Mouse (Mus musculus) ovary, adult 2 months (tissue): ENCODE data around the gene Nkapd1. TPM values are rescaled to one million over a fixed set of nuclear protein-coding genes. Genes with fewer than 3 reads are reported as not detected.

ENCODE experiments used
- polyA plus RNA-seq: library from polyadenylated mRNA; depleted of rRNA; stranded (reverse); fragments of >200 nt; gene quantifications from 2 replicates; pipeline ENCODE4 v1.2.3, GENCODE M21; 2012; rRNA removed

Nkapd1 gene
- polyA plus RNA-seq: 4.7 and 6.4 TPM in 2 replicates

DNA sequence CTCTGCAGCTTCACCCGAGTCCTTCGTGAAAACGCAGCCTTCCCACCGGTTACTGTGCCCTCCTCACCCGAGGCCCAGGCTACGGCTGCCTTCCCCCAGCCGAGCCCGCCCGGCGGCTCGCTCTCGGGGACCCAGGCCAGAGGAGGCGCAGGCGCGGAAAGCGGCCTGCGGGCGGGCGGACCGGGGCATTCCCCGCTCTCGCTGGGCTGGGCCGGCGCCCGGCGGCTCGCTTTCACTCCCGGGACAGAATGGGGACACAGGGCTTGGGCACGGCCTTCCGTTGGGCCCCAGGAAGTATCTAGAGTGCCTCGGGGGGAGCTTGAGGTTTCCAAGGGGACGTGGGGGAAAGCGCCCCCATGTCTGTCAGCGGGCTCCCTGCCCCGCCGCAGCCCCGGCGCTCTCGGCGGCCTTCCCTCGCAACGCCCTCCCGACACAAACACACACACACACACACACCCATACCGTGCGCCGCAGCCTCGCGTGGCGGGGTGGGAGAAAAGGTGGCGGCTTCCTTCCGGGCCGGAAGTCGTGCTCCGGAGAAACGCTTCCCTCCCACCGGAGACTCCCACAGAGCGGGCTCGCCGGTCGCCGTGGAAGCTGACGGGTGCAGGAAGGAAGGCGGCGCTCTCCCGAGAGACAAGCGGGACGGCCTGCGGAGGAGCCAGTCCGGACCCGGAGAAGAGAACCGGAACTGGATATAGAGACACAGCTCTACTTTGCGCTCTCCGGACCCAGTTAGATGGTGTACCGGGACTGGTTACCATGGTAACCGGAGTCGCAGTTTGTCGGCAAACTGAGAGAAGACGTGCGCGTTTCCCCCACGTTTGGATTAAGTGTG is at the start of gene Nkapd1, which contains the start of gene Pih1d2:
Nkapd1 (minus strand) TSS at position 699 of the 838 bp plus-strand sequence.
Pih1d2 (plus strand) TSS at position 556 of the 838 bp plus-strand sequence.

DNA sequence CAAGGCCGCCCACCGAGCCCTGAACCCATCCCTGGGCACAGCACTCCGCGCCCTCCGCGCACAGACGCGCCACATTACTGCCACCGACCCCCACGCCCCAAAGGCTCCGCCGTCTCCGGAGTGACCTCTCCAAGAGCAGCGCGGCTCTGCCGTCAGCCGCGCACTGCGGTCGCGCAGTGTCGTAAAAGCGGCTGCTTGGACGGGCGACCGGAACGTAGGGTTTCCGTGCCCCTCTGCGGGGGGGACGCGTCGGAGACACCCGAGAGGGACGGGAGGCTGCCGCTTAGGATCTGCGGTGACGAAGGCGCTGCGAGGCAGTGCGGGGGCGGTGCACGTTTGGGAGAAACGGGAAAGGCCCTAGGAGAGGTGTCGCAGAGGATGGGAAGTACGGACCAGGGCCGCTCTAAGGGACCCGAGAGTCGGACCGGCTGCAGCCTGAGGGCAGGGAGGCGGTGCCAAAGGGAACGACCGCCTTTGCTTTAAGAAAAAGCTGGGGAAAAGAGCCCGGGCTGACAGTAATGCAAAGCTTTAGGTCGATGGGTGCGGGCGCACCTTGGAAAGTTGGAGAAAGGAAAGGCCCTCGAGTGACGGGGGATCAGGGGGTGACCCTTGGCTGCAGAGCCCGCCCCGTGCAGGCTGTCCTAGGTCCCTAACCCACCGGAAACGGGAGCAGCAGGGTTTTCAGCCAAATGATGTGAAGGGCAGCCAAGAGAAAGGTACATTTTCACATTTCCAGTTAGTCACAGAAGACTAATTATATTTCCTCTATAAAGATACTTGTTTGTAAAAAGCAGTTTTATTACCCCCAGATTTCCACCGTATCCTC is 42.3 kb upstream of the Nkapd1 start, which contains the start of gene Dlat:
Dlat (minus strand) TSS at position 389 of the 826 bp plus-strand sequence.

DNA sequence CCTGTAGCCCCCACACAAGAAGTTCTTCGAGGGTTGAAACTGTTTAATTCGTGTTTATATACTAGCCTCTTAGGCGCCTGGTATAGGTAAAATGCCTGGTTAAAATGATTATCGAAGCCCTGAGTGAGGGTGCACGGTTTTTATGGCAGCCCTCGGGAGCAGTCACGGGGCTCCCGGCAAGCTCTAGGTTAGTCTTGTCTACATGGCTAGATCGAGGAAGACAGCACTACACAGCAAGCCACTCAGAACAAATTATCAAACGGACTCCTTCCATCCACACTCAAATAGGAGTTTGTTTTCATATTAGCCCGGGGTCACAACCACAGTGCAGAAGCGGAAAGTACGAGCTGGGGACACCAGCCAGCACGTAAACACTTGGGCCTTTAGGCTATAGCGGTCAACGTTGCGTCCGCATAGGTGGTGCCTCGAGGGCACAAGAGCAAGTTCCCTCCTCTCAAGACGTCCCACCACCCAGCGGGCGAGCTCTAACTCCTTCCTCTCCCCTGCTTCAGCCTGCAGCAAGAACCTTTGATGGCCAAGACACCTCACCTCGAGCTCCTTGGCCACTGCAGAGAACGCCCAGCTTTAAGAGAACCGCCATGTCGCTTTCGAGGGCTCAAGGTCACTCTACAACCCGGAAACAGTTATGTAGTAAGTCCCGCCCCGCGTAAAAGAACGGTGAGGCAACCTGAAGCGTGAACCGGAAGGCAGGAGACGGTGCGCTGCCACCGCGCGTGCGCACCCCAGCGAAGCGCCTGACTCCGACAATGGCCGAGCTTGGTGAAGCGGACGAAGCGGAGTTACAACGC is 13.9 kb downstream of the Nkapd1 start, which contains the start of the genes Sdhd and Timm8b:
Sdhd (minus strand) TSS at position 624 of the 809 bp plus-strand sequence.
Timm8b (plus strand) TSS at position 722 of the 809 bp plus-strand sequence.

DNA sequence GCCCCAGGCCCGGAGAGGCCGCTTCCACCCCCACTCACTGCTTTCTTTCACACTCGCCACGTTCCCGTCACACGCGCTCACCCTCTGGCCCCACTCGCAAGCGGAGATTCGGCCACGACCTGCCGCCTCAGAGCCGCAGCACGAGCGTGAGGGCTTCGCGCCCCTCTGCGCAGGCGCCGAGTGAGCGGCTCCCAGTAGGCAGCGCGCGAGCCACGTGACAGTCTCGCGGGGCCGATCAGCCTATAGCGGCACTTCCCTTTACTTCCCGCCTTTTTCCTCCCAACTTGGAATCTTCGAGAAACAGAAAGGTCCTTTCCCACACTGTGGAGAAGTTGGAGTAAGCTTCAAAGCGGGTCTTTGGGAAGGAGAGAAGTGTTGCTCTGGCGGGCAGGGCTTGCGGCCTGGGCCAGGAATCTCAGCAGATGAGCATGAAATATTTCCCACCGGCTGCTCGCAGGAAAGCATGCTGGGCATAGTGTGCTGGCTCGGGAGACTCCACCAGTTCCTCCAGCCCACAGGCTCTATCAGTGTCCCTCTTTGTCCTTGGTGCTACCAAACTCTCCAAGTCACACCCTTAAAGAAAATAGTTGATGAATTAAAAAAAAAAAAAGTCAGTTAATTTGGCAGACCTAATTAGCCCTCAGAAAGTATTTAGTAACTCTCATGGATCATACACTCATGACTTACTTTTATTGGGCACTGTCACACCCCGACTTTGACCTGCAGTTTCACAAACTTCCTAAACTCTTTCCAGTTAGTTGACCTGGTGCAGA is 55.9 kb downstream of the Nkapd1 start, which contains the start of gene Tex12:
Tex12 (minus strand) TSS at position 181 of the 773 bp plus-strand sequence.

Other genes with a start within 250 kb of the Nkapd1 start
- gene Plet1, start 122.9 kb downstream of the Nkapd1 start, polyA plus RNA-seq: 317 and 452 TPM in 2 replicates
- 42.0 and 50.7 TPM in 2 replicates for gene Pts, start 88.7 kb downstream of the Nkapd1 start, polyA plus RNA-seq
- gene Il18, start 62.6 kb downstream of the Nkapd1 start, polyA plus RNA-seq: 3.3 and 5.7 TPM in 2 replicates
- 0.60 and 0.83 TPM in 2 replicates for gene Bco2, start 62.3 kb downstream of the Nkapd1 start, polyA plus RNA-seq
- not detected in 2 replicates for gene Tex12, start 56.1 kb downstream of the Nkapd1 start, polyA plus RNA-seq
- gene Sdhd, start 13.7 kb downstream of the Nkapd1 start, polyA plus RNA-seq: 151 and 180 TPM in 2 replicates
- gene Timm8b, start 13.6 kb downstream of the Nkapd1 start, polyA plus RNA-seq: 96.7 and 132 TPM in 2 replicates
- 2.1 and 4.0 TPM in 2 replicates for gene Pih1d2, start 143 bp downstream of the Nkapd1 start, polyA plus RNA-seq
- gene Dlat, start 42.3 kb upstream of the Nkapd1 start, polyA plus RNA-seq: 16.3 and 27.9 TPM in 2 replicates
- gene Dixdc1, start 122.1 kb upstream of the Nkapd1 start, polyA plus RNA-seq: 6.7 and 7.7 TPM in 2 replicates
- 6.0 and 6.2 TPM in 2 replicates for gene 2310030G06Rik, start 129.1 kb upstream of the Nkapd1 start, polyA plus RNA-seq
- 67.2 and 114 TPM in 2 replicates for gene Cryab, start 133.9 kb upstream of the Nkapd1 start, polyA plus RNA-seq
- gene Hspb2, start 134.9 kb upstream of the Nkapd1 start, polyA plus RNA-seq: 32.9 and 41.2 TPM in 2 replicates
- 3.2 and 3.9 TPM in 2 replicates for gene Fdxacb1, start 150.8 kb upstream of the Nkapd1 start, polyA plus RNA-seq
- gene Alg9, start 157.6 kb upstream of the Nkapd1 start, polyA plus RNA-seq: 27.7 and 30.8 TPM in 2 replicates
- 27.7 and 46.9 TPM in 2 replicates for gene 1110032A03Rik, start 158.1 kb upstream of the Nkapd1 start, polyA plus RNA-seq
- 9.0 and 10.2 TPM in 2 replicates for gene Ppp2r1b, start 227.8 kb upstream of the Nkapd1 start, polyA plus RNA-seq